Mouse (Mus musculus) liver, embryonic 16.5 days (tissue): Measurements from ENCODE around the gene Rnf144a. TPM values are rescaled to one million over a fixed set of nuclear protein-coding genes. Genes with fewer than 3 reads are reported as not detected.

ENCODE experiments used
- ATAC-seq: fragments of 200-750 bp; cut with Nextera tagmentation; 2 replicates; pipeline ENCODE4 v1.8.0; 2017; ENCODE audit warnings: low read depth, mild to moderate bottlenecking, moderate number of reproducible peaks, moderate library complexity
- H3K27ac ChIP-seq: fragments of 300-500 bp; sonication (generic); 2 replicates; pipeline ENCODE4 v1.5.1; 2014; ENCODE audit warnings: mild to moderate bottlenecking, low read length
- H3K27me3 ChIP-seq: fragments of 300-500 bp; sonication (generic); 2 replicates; pipeline ENCODE4 v1.6.1; 2014; ENCODE audit warnings: low read depth, low read length, mixed read lengths; ENCODE audit not compliant: control insufficient read depth, insufficient read depth
- H3K36me3 ChIP-seq: fragments of 300-500 bp; sonication (generic); 2 replicates; pipeline ENCODE4 v1.6.1; 2014; ENCODE audit warnings: mild to moderate bottlenecking; ENCODE audit not compliant: control insufficient read depth, insufficient read depth
- H3K4me1 ChIP-seq: fragments of 300-500 bp; sonication (generic); 2 replicates; pipeline ENCODE4 v1.6.1; 2014; ENCODE audit warnings: low read depth, low read length, mixed read lengths; ENCODE audit not compliant: control insufficient read depth
- H3K4me2 ChIP-seq: fragments of 300-500 bp; sonication (generic); 2 replicates; pipeline ENCODE4 v1.6.1; 2014; ENCODE audit warnings: low read depth, low read length, mixed read lengths
- H3K4me3 ChIP-seq: fragments of 300-500 bp; sonication (generic); 2 replicates; pipeline ENCODE4 v1.5.1; 2014; ENCODE audit warnings: low read depth, mild to moderate bottlenecking, low read length
- H3K9ac ChIP-seq: fragments of 300-500 bp; sonication (generic); 2 replicates; pipeline ENCODE4 v1.6.1; 2014; ENCODE audit warnings: low read depth, low read length
- H3K9me3 ChIP-seq: fragments of 300-500 bp; sonication (generic); replicated peaks from 2 replicates; pipeline ENCODE4 v1.6.1; 2016; ENCODE audit warnings: low read length; ENCODE audit not compliant: control insufficient read depth
- WGBS: fragments of 180-500 bp; shearing (Covaris S2); extraction: QIAGEN DNeasy Blood & Tissue Kit; methylation state at CpG from one replicate; pipeline ENCODE4 v1.1.7; 2014; ENCODE audit not compliant: insufficient replicate concordance; 5-methylcytosine and 5-hydroxymethylcytosine counted together
- polyA plus RNA-seq: library from polyadenylated mRNA; unstranded; fragments of >200 nt; fragmentation: Nextera tagmentation; extraction: Ambion mirVana; gene quantifications from 2 replicates; pipeline ENCODE4 v1.2.1, GENCODE M21; 2015

The Rnf144a gene
- polyA plus RNA-seq, 1 experiment from 2014 or later = 3.2 TPM

DNA sequence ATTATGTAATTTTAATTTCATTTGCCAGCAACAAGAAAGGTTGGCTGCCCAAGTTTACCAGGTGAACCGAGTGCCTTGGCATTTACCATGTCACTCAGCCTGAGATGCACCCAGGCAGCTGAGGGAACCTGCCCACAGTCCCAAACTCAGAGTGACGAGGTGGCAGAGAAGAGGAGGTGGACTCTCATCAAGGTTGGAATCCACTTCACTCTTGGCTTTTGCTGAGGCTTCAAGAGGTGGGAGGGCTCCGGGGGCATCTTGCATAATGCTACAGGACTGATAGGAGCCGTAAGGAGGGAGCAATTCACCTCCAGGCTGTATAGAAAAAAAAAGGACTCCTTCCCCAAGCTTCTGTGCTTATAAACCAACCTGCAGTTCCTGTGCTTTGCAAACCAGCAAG is 48.7 kb downstream of the Rnf144a start:
- no peak for ATAC-seq
- Histone ChIP-seq H3K9me3 (no peaks in the 10 kb centered on the region), H3K9ac (no peak overlapping the region), H3K4me3 (no peak overlapping the region), H3K4me1 (no peaks in the 10 kb centered on the region), H3K36me3 (no peaks in the 10 kb centered on the region), H3K27ac (no peak overlapping the region), H3K4me2 (no peak overlapping the region), H3K27me3 (no peaks in the 10 kb centered on the region)
- 53% methylated on average over 4 of the region's 4 CpGs for WGBS

DNA sequence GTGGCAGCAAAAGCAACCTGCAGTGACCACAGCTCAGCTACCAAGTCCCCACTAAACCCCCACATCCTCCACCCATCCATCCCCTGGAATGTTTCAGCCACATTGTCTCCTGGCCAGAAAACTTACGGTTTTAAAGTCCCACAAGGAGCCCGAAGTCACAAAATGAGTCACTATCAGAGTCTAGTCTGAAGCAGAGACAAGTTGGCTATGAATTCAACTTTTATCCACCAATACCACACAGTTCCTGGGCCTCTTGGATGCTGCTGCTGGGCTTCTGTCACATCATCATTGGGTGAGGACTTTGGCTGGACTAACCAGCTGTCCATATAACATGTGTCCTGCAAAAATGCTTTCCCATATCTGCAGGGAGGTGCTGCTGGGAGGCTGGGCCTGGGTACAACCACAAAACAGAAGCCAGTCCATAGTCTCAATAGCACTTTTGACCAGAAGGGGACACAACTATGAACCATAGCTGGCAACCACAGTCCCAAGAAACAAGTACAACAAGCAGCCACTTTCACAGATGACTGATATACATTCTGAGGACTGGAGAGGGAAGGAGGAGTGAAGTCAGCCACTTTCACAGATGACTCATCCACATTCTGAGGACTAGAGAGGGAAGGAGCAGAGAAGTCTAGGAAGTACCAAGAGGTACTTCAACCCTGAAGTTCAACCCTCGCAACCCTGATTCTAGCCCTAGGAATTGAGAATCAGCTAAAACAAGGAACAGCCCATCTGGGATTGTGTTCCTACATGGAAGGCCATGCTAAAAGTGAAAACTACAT is 49.3 kb downstream of the Rnf144a start:
- no peak overlapping the region for H3K9ac ChIP-seq
- no peaks in the 10 kb centered on the region for H3K36me3 ChIP-seq
- ATAC-seq = no peak
- H3K4me2 ChIP-seq = no peak overlapping the region
- H3K4me3 ChIP-seq = no peak overlapping the region
- WGBS = 67% methylated on average over 3 of the region's 3 CpGs
- no peak overlapping the region for H3K27ac ChIP-seq
- H3K9me3 ChIP-seq = no peaks in the 10 kb centered on the region
- no peaks in the 10 kb centered on the region for H3K27me3 ChIP-seq
- no peaks in the 10 kb centered on the region for H3K4me1 ChIP-seq

- no peaks in the 10 kb centered on the region for H3K36me3 ChIP-seq
- no peaks in the 10 kb centered on the region for H3K4me1 ChIP-seq
- no peaks in the 10 kb centered on the region for H3K9me3 ChIP-seq
- no peak overlapping the region for H3K4me2 ChIP-seq
- no peak overlapping the region for H3K27ac ChIP-seq
- H3K9ac ChIP-seq = no peak overlapping the region
- 63% methylated on average over 5 of the region's 5 CpGs for WGBS
- H3K4me3 ChIP-seq = no peak overlapping the region
- ATAC-seq = no peak
- H3K27me3 ChIP-seq = no peaks in the 10 kb centered on the region
These were observed 50.2 kb downstream of the Rnf144a start for GRCm38 (mm10) chr12:26364822-26365221.

GRCm38 (mm10) chr12:26360946-26361523 is 54.0 kb downstream of the Rnf144a start:
- Histone ChIP-seq H3K36me3 (no peaks in the 10 kb centered on the region; the same call in 1 of the 2 replicates), H3K9me3 (no peaks in the 10 kb centered on the region), H3K27ac (no peak overlapping the region), H3K4me3 (no peak overlapping the region), H3K4me2 (no peak overlapping the region), H3K9ac (no peak overlapping the region), H3K4me1 (no peaks in the 10 kb centered on the region), H3K27me3 (no peaks in the 10 kb centered on the region)
- no peak for ATAC-seq
- WGBS = 68% methylated on average over 10 of the region's 10 CpGs

DNA sequence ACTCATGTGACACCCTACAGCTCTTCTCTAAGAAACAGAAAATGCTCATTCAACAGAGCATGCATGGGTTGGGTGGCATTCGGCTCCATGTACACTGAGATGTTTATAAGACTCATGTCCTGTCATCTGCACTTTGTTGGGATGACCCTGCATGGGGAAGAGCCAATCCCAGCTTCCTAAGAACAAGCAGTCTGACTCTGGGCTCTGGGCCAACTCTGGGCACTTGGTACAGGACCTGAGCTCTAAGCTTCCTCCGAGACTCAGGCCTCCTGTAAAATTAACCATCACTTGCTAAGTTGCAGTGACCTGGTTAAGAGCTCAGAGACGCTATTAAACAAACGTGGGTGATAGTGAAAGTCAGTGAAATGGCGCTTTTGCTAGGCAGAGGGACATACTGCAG is 55.2 kb downstream of the Rnf144a start:
- Histone ChIP-seq H3K27ac (no peak overlapping the region), H3K9ac (no peak overlapping the region), H3K36me3 (no peaks in the 10 kb centered on the region; the same call in 1 of the 2 replicates), H3K4me3 (no peak overlapping the region), H3K4me2 (no peak overlapping the region), H3K27me3 (no peaks in the 10 kb centered on the region), H3K9me3 (no peaks in the 10 kb centered on the region), H3K4me1 (no peaks in the 10 kb centered on the region)
- ATAC-seq = no peak
- 57% methylated on average over 5 of the region's 5 CpGs for WGBS

GRCm38 (mm10) chr12:26359241-26359640 is 55.8 kb downstream of the Rnf144a start:
- no peaks in the 10 kb centered on the region for H3K27me3 ChIP-seq
- no peaks in the 10 kb centered on the region for H3K4me1 ChIP-seq
- no peaks in the 10 kb centered on the region; the same call in 1 of the 2 replicates for H3K36me3 ChIP-seq
- H3K27ac ChIP-seq = no peak overlapping the region
- WGBS = 59% methylated on average over 2 of the region's 2 CpGs
- no peak overlapping the region for H3K4me3 ChIP-seq
- H3K4me2 ChIP-seq = no peak overlapping the region
- H3K9ac ChIP-seq = no peak overlapping the region
- no peak for ATAC-seq
- no peaks in the 10 kb centered on the region for H3K9me3 ChIP-seq

DNA sequence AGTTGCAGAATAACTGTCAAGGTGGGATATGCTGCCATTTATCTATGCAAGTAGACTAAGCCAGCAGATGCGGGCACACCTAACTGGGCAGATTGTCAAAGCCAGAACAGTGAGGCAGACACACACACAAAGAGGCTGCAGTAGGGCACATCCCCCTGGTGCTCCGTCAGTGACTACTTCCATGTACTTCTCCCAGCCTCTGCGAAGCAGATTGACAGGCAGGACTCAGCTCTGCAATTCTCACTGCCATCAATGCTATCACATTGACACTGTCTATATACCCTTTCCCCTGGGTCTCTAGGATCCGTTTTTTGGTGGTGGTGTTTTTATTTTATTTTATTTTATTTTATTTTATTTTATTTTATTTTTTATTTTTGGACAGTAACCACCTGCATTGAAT is 57.8 kb downstream of the Rnf144a start:
- H3K27me3 ChIP-seq = no peaks in the 10 kb centered on the region
- 64% methylated on average over 4 of the region's 4 CpGs for WGBS
- ATAC-seq = no peak
- no peak overlapping the region for H3K4me2 ChIP-seq
- no peaks in the 10 kb centered on the region for H3K4me1 ChIP-seq
- no peaks in the 10 kb centered on the region for H3K9me3 ChIP-seq
- H3K27ac ChIP-seq = no peak overlapping the region
- H3K9ac ChIP-seq = no peak overlapping the region
- H3K36me3 ChIP-seq = no peaks in the 10 kb centered on the region; the same call in 1 of the 2 replicates
- H3K4me3 ChIP-seq = no peak overlapping the region

GRCm38 (mm10) chr12:26356191-26356590 is 58.9 kb downstream of the Rnf144a start:
- H3K4me3 ChIP-seq = no peak overlapping the region
- H3K9ac ChIP-seq = no peak overlapping the region
- WGBS = 59% methylated on average over 7 of the region's 7 CpGs
- H3K4me2 ChIP-seq = no peak overlapping the region
- H3K4me1 ChIP-seq = no peaks in the 10 kb centered on the region
- H3K36me3 ChIP-seq = no peaks in the 10 kb centered on the region; the same call in 1 of the 2 replicates
- no peak overlapping the region for H3K27ac ChIP-seq
- ATAC-seq = peak; percentile 16; the same call in 1 of the 2 replicates
- H3K27me3 ChIP-seq = no peaks in the 10 kb centered on the region
- H3K9me3 ChIP-seq = no peaks in the 10 kb centered on the region

GRCm38 (mm10) chr12:26351321-26351720 is 63.7 kb downstream of the Rnf144a start:
- Histone ChIP-seq H3K9me3 (no peaks in the 10 kb centered on the region), H3K27ac (no peak overlapping the region), H3K4me3 (no peak overlapping the region), H3K4me1 (no peaks in the 10 kb centered on the region), H3K36me3 (no peaks in the 10 kb centered on the region), H3K27me3 (no peaks in the 10 kb centered on the region), H3K4me2 (no peak overlapping the region), H3K9ac (no peak overlapping the region)
- no peak for ATAC-seq
- WGBS = 61% methylated on average over 3 of the region's 3 CpGs
